Mouse (Mus musculus) splenic B cell, adult 2 months (primary cell): ENCODE data around the gene Olfr384.
"Not testable (repeated sequence)": the region's sequence is repeated elsewhere in the genome, so short reads cannot be mapped to it uniquely, and the experiment has no call there.

Source experiments
- DNase-seq: peaks from one replicate; pipeline ENCODE4 v3.0.0-alpha.2; 2011; ENCODE audit warnings: low read depth, low spot score
- H3K27me3 ChIP-seq: 2 replicates; pipeline ENCODE4 v1.6.1; 2012; ENCODE audit warnings: mild to moderate bottlenecking, low read length, moderate library complexity, mixed read lengths; ENCODE audit not compliant: control insufficient read depth, poor library complexity, insufficient read depth, severe bottlenecking
- H3K36me3 ChIP-seq: 2 replicates; pipeline ENCODE4 v1.6.1; 2012; ENCODE audit warnings: mild to moderate bottlenecking, low read length, moderate library complexity, mixed read lengths; ENCODE audit not compliant: control insufficient read depth, poor library complexity, insufficient read depth, severe bottlenecking

Olfr384 gene

GRCm38 (mm10) chr11:73598294-73598693 is at the start of gene Olfr384:
Olfr384 (plus strand) TSS chr11:73598594.
- no peaks in the 10 kb centered on the region for H3K36me3 ChIP-seq
- DNase-seq = no peak
- H3K27me3 ChIP-seq = no peaks in the 10 kb centered on the region

DNA sequence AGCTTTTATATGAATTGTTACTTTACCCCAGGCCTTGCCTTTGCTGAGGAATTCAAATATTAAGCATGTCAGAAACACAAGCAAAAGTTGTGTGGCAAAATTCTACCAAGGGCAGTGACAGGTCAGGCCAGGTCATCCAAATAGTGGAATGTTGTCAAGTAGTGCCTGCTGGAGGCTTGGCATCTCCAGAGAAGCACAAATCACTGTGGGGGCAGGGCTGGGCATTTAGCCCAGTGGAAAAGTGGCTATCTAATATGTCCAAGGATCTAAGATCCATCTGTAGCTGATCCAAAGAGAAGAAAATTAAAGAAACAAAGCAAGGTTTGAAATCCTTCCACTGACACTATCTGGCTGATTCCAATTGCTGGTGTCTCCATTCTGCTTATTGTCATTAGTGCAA is 18.5 kb upstream of the Olfr384 start:
- Histone ChIP-seq H3K27me3 (no peaks in the 10 kb centered on the region), H3K36me3 (no peaks in the 10 kb centered on the region)
- DNase-seq = no peak

- not testable (repeated sequence) for DNase-seq, H3K27me3 ChIP-seq, H3K36me3 ChIP-seq
Observed at GRCm38 (mm10) chr11:73583188-73583587, 15.2 kb upstream of the Olfr384 start.

- no peak for DNase-seq
- Histone ChIP-seq H3K27me3 (no peaks in the 10 kb centered on the region), H3K36me3 (no peaks in the 10 kb centered on the region)
Observed at GRCm38 (mm10) chr11:73592908-73593307, 5.5 kb upstream of the Olfr384 start, which contains the start of gene Olfr385. Olfr385 (minus strand) TSS chr11:73593008.
